Mouse (Mus musculus): Measurements from ENCODE around the gene Meis1. TPM values are rescaled to one million over a fixed set of nuclear protein-coding genes. Genes with fewer than 3 reads are reported as not detected.

Gene Meis1
- polyA plus RNA-seq, 1 experiment from 2014 or later = 46.3 TPM

DNA sequence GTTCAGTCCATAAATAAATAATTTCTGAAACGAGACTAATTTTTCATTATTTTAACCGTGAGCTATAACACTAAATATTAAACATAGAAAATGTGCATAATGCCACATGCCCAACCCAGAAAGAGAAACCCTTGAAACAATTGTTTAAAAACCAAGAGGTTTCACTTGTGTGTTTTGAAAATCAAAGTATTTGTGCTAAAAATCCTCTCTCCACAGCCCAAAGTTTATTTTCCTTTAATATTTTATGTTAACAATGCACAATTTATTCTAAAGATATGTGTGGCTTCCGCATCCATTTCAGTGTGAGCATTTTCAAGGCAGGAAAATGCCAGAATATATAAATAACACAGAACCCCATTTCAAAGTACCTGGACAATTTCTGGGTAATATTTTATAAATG lies 146.0 kb downstream of the Meis1 start:
- Histone ChIP-seq H3K27ac (replicated peaks; ENCODE audit: low read depth, low read length) (no peak overlapping the region), H3K36me3 (ENCODE audit: control insufficient read depth, insufficient read depth, low read length) (no peaks in the 10 kb centered on the region), H3K4me1 (ENCODE audit: control insufficient read depth, insufficient read depth, low read length) (peaks cover 16% of the 10 kb centered on the region; the same call in 1 of the 2 replicates), H3K27me3 (replicated peaks; ENCODE audit: control insufficient read depth, insufficient read depth, low read length) (peaks cover 57% of the 10 kb centered on the region), H3K9ac (ENCODE audit: low read depth, low read length) (no peak overlapping the region), H3K4me3 (ENCODE audit: low read depth, low read length) (no peak overlapping the region), H3K4me2 (ENCODE audit: low read depth, low read length) (no peak overlapping the region), H3K9me3 (ENCODE audit: control insufficient read depth, low read length) (no peaks in the 10 kb centered on the region)
- 16% methylated on average over 3 of the region's 3 CpGs for WGBS
- ATAC-seq (ENCODE audit: low read depth) = no peak
- no peak for DNase-seq (ENCODE audit: low spot score)

- Histone ChIP-seq H3K9me3 (ENCODE audit: control insufficient read depth, low read length) (no peaks in the 10 kb centered on the region), H3K4me2 (ENCODE audit: low read depth, low read length) (peak overlapping the region; percentile 81), H3K4me3 (ENCODE audit: low read depth, low read length) (peak overlapping the region; percentile 40), H3K4me1 (ENCODE audit: control insufficient read depth, insufficient read depth, low read length) (peaks cover 16% of the 10 kb centered on the region; the same call in 1 of the 2 replicates), H3K27ac (replicated peaks; ENCODE audit: low read depth, low read length) (peak overlapping the region; percentile 68), H3K36me3 (ENCODE audit: control insufficient read depth, insufficient read depth, low read length) (no peaks in the 10 kb centered on the region), H3K9ac (ENCODE audit: low read depth, low read length) (peak overlapping the region; percentile 69), H3K27me3 (replicated peaks; ENCODE audit: control insufficient read depth, insufficient read depth, low read length) (peaks cover 59% of the 10 kb centered on the region)
- no peak for ATAC-seq (ENCODE audit: low read depth)
- 7% methylated on average over 12 of the region's 12 CpGs for WGBS
- DNase-seq (ENCODE audit: low spot score) = no peak
Measured at GRCm38 (mm10) chr11:18872118-18872751, 146.6 kb downstream of the Meis1 start.

DNA sequence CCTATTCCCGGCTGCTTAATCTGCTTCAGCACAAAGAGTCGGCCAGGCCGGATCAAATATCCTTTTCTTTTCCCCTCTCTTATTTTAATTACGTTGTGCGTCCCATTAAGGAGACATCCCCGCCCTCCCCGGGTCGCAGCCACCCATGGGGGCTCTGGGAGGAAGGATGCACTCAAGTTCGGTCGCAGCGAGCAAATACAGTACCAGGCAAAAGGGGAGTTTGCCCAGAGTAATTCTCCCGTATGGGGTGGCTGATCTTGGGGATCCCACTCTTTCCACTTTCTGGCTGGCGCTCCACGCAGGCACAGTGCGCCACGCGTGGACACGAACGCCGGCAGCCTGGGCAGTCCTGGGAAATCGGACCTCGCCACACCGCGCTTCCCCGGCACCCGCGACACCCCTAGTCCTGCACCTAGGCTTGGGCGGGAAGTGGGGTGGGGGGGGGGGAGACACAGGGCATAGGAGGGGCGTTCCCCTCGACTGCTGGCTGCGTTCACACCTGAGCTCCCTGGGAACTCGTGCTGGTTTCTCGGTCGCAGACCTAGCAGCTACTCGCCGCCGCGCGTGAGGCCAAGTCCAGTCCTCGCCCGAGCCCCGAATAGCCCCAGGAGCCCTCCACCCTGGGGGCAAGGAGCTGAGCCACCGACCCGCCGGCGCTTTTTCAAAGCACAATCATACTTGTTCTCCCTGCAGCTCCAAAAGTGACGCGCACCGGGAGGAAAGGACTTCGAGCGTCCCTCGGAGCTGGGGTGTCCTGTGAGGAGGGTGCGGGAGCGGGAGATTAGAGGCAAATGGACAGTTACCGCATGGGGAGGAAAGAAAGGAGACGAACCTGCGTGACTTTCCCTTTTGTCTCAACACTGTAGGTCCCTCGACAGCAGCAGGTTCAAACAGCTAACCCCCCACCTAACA lies 147.4 kb downstream of the Meis1 start:
- WGBS = under 1% methylated on average over 43 of the region's 58 CpGs
- peak; percentile 57 for DNase-seq (ENCODE audit: low spot score)
- H3K27ac ChIP-seq (replicated peaks; ENCODE audit: low read depth, low read length) = peak overlapping the region; percentile 68
- ATAC-seq (ENCODE audit: low read depth) = peak; percentile 70
- peaks cover 16% of the 10 kb centered on the region; the same call in 1 of the 2 replicates for H3K4me1 ChIP-seq (ENCODE audit: control insufficient read depth, insufficient read depth, low read length)
- H3K4me3 ChIP-seq (ENCODE audit: low read depth, low read length) = peak overlapping the region; percentile 40
- H3K9me3 ChIP-seq (ENCODE audit: control insufficient read depth, low read length) = no peaks in the 10 kb centered on the region
- no peaks in the 10 kb centered on the region for H3K36me3 ChIP-seq (ENCODE audit: control insufficient read depth, insufficient read depth, low read length)
- H3K27me3 ChIP-seq (replicated peaks; ENCODE audit: control insufficient read depth, insufficient read depth, low read length) = peaks cover 55% of the 10 kb centered on the region
- H3K4me2 ChIP-seq (ENCODE audit: low read depth, low read length) = peak overlapping the region; percentile 81
- H3K9ac ChIP-seq (ENCODE audit: low read depth, low read length) = peak overlapping the region; percentile 69

- peaks cover 15% of the 10 kb centered on the region; the same call in 1 of the 2 replicates for H3K4me1 ChIP-seq (ENCODE audit: control insufficient read depth, insufficient read depth, low read length)
- H3K36me3 ChIP-seq (ENCODE audit: control insufficient read depth, insufficient read depth, low read length) = no peaks in the 10 kb centered on the region
- H3K4me3 ChIP-seq (ENCODE audit: low read depth, low read length) = peak overlapping the region; percentile 40
- H3K27me3 ChIP-seq (replicated peaks; ENCODE audit: control insufficient read depth, insufficient read depth, low read length) = peaks cover 46% of the 10 kb centered on the region
- H3K9ac ChIP-seq (ENCODE audit: low read depth, low read length) = peak overlapping the region; percentile 69; the same call in 1 of the 2 replicates
- peak overlapping the region; percentile 68 for H3K27ac ChIP-seq (replicated peaks; ENCODE audit: low read depth, low read length)
- H3K9me3 ChIP-seq (ENCODE audit: control insufficient read depth, low read length) = no peaks in the 10 kb centered on the region
- ATAC-seq (ENCODE audit: low read depth) (no peak), DNase-seq (ENCODE audit: low spot score) (no peak)
- WGBS = 11% methylated on average over 25 of the region's 25 CpGs
- peak overlapping the region; percentile 81 for H3K4me2 ChIP-seq (ENCODE audit: low read depth, low read length)
Measured at GRCm38 (mm10) chr11:18870121-18870931, 148.5 kb downstream of the Meis1 start.

DNA sequence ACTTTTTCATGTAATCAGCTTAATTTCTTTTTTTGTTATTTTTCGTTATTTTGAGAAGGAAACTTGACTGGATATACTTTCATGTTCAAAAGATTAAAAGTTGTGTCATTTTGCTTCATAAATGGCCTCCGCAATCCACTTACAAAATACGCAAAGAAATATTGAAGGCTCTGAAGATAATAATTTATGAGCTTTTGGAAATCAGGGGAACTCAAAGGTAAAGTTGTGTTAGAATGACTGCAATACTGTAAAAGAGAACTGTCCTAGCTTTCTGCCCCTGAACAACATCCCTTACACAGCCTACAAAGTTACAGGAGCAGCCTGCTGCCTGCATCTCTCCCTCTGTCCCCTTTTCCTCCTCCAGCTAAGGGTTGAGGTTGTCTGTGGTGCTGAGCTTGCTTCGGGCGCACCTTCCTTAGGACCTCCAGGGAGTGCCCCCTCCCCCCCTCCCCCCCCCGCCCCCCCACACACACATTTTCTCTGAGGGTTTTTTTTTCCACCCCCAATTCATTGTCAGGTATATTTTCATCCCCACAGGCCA lies 149.3 kb downstream of the Meis1 start:
- DNase-seq (ENCODE audit: low spot score) = no peak
- peaks cover 39% of the 10 kb centered on the region for H3K27me3 ChIP-seq (replicated peaks; ENCODE audit: control insufficient read depth, insufficient read depth, low read length)

GRCm38 (mm10) chr11:18867665-18868064 lies 151.1 kb downstream of the Meis1 start:
- ATAC-seq (ENCODE audit: low read depth) = no peak
- 69% methylated on average over 2 of the region's 2 CpGs for WGBS
- Histone ChIP-seq H3K27me3 (replicated peaks; ENCODE audit: control insufficient read depth, insufficient read depth, low read length) (peaks cover 28% of the 10 kb centered on the region), H3K36me3 (ENCODE audit: control insufficient read depth, insufficient read depth, low read length) (no peaks in the 10 kb centered on the region), H3K4me1 (ENCODE audit: control insufficient read depth, insufficient read depth, low read length) (peaks cover 10% of the 10 kb centered on the region; the same call in 1 of the 2 replicates), H3K27ac (replicated peaks; ENCODE audit: low read depth, low read length) (no peak overlapping the region), H3K4me2 (ENCODE audit: low read depth, low read length) (no peak overlapping the region), H3K4me3 (ENCODE audit: low read depth, low read length) (no peak overlapping the region), H3K9me3 (ENCODE audit: control insufficient read depth, low read length) (0 out of 2 replicates have a peak, but pooled peaks cover 4% of the 10 kb centered on the region), H3K9ac (ENCODE audit: low read depth, low read length) (no peak overlapping the region)
- DNase-seq (ENCODE audit: low spot score) = no peak

More for the DNA sequence above, 149.3 kb downstream of the Meis1 start:
- Histone ChIP-seq H3K4me3 (ENCODE audit: low read depth, low read length) (no peak overlapping the region), H3K4me2 (ENCODE audit: low read depth, low read length) (no peak overlapping the region), H3K9ac (ENCODE audit: low read depth, low read length) (no peak overlapping the region), H3K4me1 (ENCODE audit: control insufficient read depth, insufficient read depth, low read length) (peaks cover 10% of the 10 kb centered on the region; the same call in 1 of the 2 replicates), H3K36me3 (ENCODE audit: control insufficient read depth, insufficient read depth, low read length) (no peaks in the 10 kb centered on the region), H3K9me3 (ENCODE audit: control insufficient read depth, low read length) (no peaks in the 10 kb centered on the region), H3K27ac (replicated peaks; ENCODE audit: low read depth, low read length) (no peak overlapping the region)
- WGBS = 25% methylated on average over 5 of the region's 6 CpGs
- no peak for ATAC-seq (ENCODE audit: low read depth)

DNA sequence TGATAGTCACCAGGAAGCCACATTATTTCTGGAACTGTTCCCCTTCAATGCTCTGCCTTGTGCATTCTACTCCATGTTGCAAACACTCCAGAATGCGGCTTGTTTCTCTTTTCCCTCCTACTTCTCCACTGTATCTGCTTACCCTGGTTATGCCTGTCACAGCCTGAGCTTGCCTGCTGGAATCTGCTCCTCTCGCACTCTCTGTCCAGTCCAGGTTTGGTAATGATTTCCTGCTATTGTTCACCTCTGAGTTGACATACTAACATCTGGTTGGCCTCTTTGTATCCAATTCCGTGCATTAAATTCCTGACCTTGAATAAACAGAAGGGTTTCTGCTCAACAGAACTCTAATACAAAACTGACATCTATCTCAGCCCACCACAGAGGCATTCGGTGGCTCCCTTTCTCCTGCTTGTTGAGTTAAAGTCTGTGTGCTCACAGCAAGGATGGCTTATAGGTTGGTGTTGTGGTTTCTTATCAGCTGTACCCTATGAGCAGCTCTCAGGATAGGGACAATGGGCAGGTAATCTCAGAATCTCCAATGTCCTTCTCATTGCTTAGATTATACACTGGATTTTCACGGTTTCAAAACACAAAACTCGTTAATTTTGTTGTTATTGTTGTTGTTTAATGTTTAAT lies 152.5 kb downstream of the Meis1 start:
- Histone ChIP-seq H3K36me3 (ENCODE audit: control insufficient read depth, insufficient read depth, low read length) (no peaks in the 10 kb centered on the region), H3K4me1 (ENCODE audit: control insufficient read depth, insufficient read depth, low read length) (peaks cover 4% of the 10 kb centered on the region; the same call in 1 of the 2 replicates), H3K4me3 (ENCODE audit: low read depth, low read length) (no peak overlapping the region), H3K27me3 (replicated peaks; ENCODE audit: control insufficient read depth, insufficient read depth, low read length) (peaks cover 23% of the 10 kb centered on the region), H3K27ac (replicated peaks; ENCODE audit: low read depth, low read length) (no peak overlapping the region), H3K4me2 (ENCODE audit: low read depth, low read length) (no peak overlapping the region), H3K9ac (ENCODE audit: low read depth, low read length) (no peak overlapping the region), H3K9me3 (ENCODE audit: control insufficient read depth, low read length) (0 out of 2 replicates have a peak, but pooled peaks cover 4% of the 10 kb centered on the region)
- DNase-seq (ENCODE audit: low spot score) (no peak), ATAC-seq (ENCODE audit: low read depth) (no peak)
- 43% methylated on average over 6 of the region's 6 CpGs for WGBS

Measured in embryonic facial prominence, embryonic 14.5 days (tissue).